Mouse (Mus musculus): ENCODE results near the gene Nme7.

DNA sequence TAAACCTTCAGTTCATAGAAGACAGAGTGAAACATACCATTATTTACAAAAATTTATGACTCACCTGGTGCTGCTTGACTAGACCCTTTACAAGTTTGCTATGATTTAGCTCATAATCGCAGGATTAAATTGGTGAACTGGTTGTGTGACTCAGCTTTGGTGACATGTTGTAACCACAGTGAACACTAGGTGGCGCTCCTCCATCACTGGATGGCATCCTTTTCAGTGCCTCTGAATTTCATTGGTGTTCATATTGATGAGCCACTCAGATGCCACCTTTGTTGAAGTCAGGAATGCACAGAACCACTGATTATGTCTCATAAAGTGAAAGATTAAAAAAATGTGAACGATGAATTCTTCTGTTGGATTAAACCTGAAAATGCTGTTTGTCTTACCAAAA, 12.8 kb downstream of the Nme7 start:
- TF ChIP-seq POLR2A (IDR thresholded peaks at IDR 0.05; ENCODE audit: insufficient read depth, low read depth, low read length) (no peak), CTCF (IDR thresholded peaks at IDR 0.05) (peak; percentile 94), EP300 (IDR thresholded peaks at IDR 0.05; ENCODE audit: insufficient read depth, low read depth, low read length) (no peak)
